Mouse (Mus musculus): Measurements from ENCODE around the gene Dagla.
A peak's percentile ranks its signal among the peaks of the same experiment; 100 is the strongest.

Dagla gene

DNA sequence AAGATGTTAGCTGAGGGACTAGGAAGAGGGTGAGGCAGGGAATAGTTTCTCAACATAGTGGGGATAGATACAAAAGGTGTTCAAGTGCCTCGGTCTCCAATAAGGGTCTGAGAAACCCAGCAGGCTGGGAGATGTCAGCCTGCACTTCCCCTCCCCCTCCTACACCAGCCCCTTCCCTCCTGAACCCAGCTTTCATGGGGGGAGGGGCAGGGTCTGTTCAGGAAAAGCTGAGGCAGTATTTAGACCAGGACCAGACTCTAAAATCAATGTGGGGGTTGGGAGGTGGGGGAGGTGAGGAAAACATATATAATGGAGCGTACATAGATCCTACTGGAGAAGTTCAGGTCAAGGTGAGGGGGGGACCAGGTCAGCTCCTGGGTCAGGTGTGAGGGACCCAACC is 65.3 kb downstream of the Dagla start:
- DNase-seq (ENCODE audit: low spot score in 2 of 2) = no peak

DNA sequence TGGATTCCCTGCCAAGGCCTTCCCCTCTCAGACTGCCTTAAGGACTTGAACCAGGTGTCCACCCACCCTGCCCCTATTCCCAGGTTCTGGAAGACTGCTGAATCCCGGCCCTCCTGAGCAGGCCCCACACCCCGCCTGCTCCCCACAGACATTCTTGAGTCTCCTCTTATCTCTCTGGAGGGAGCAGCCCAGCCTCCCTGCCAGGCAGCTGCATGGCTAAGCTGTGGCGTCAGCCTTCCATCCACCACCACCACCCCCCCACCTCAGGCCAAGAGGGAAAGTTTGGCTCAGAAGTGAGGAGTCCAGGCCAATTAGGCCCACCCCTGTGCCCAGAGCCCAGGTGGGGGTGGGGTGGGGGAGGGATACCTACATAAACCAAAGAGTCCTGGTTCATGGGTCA is 66.2 kb downstream of the Dagla start:
- DNase-seq (ENCODE audit: low spot score in 2 of 2) = no peak

DNA sequence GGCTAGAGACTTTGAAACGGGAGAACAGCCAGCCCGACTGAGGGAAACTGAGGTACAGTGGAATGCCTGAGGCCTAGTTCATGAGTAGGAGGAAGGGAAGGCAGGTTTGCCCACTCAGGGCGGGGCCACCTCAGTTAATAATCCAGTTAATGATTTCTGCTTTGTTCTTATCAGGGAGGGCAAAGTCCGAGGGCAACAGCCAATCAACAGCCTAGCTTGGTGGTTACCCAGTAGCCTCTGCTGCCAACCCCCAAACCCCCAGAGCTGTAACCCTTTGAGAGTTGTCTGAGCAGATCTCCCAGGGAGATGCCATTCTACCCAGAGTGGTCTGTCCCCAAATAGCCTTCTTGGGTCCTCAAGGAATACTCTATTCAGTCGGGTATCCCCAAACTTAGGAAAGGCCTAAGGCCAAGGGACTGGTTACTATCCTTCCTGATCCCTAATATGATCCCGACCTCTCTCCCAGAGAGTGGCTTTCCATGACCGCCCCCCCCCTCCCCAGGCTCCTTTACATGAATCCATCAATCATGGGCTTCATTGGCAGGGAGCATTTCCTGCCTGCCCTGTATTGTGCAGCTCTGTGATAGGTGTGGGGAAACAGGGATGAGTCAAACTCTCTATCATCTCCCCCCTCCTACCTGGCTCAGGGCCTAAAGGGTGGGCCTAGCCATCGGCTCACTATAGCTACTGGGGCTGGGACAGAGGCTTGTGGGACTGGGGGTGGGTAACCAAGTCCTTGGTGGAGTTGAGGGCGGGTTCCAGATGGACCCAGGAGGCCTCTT is 68.7 kb downstream of the Dagla start:
- DNase-seq (ENCODE audit: low spot score in 2 of 2) = no peak

DNA sequence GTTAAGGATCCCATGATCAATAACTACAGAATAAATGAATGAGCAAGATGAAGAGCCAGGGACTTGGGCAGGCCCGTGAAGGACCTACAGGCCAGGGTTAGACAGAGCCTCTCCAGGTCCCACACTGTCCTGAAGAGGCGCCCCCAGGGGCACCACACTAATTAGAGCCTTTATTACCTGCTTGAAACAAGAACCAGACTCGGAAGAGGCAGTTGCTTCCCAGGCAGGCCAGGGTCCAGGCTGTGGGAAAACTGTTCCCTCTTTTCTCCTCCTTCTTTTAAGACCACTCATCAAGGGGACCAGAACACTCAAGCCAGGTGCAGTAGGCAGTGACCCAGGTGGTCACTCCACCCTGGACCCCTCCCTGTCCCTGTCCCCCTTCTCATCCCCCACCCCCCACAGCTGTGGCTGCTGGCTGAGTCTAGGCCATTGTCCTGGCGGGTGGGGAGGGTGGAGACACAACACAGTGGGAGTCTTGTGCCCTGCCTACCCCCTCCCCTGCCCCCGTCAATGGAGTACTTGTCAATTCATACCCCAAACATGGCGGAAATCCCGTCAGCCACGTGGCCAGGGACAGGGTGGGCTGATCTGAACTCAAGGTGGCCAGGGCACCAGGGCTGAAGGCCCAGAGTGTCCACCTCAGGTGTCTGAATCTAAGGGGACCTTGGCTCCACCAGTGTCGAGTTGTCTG is 72.2 kb downstream of the Dagla start:
- DNase-seq (ENCODE audit: low spot score in 2 of 2) = no peak

DNA sequence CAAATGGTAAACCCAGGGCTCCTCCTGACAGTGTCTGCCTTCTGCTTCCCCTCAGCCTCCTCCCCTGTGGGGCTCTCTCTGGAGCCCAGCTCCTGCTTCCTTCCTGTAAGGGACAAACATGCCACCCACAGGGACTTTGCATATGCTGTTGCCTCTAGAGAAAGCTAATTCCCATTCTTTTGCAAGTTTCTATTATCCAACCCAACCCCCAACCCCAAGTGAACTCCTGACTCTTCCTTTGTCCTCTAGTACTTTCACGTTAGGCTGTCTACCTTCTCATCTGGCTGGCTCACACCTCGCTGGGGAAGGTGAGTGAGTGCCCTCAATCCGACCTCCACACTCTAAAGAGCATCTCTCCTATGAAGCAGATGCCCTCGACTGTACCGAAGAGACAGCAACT is 72.8 kb downstream of the Dagla start:
- no peak for DNase-seq (ENCODE audit: low spot score in 2 of 2)

DNA sequence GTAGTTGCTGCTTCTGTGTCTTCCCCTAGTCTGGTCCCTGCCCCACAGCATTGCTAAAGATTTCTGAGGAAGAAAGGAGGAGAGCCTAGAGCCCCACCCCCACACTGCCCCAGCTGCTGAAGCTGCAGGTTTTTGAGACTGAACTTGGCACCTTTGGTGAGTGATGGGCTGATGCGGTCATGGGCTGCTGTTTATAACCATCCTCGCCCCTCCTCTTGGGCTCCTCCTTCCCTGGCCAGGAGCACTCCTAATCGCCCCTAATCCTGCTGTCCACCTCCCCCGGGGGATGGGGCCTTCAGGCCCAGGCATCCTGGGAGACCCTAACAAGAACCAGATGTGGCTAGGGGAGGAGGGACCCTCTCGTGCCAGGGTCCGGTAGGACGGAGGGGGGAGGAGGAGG is 73.7 kb downstream of the Dagla start:
- DNase-seq (ENCODE audit: low spot score in 2 of 2) = no peak

DNA sequence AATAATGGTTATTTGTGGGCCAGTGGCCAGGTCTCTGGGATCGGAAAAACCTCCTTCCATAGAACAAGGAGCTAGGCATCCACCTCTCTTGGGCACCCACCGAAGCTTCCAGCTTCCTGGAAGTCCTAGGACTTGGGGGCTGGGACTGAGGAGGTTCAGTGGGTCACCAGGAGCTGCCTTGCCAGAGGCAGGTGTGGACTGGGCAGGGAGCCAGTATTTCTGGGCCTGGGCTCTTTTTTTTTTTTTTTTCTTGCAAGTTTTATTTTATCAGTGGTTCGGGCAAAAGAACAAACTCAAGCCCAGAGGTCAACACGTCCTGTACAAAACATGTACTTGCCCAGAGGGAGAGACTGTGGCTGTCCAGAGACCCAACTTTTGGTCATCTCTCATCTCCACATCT is 78.9 kb downstream of the Dagla start:
- no peak for DNase-seq (ENCODE audit: low spot score in 2 of 2)

DNA sequence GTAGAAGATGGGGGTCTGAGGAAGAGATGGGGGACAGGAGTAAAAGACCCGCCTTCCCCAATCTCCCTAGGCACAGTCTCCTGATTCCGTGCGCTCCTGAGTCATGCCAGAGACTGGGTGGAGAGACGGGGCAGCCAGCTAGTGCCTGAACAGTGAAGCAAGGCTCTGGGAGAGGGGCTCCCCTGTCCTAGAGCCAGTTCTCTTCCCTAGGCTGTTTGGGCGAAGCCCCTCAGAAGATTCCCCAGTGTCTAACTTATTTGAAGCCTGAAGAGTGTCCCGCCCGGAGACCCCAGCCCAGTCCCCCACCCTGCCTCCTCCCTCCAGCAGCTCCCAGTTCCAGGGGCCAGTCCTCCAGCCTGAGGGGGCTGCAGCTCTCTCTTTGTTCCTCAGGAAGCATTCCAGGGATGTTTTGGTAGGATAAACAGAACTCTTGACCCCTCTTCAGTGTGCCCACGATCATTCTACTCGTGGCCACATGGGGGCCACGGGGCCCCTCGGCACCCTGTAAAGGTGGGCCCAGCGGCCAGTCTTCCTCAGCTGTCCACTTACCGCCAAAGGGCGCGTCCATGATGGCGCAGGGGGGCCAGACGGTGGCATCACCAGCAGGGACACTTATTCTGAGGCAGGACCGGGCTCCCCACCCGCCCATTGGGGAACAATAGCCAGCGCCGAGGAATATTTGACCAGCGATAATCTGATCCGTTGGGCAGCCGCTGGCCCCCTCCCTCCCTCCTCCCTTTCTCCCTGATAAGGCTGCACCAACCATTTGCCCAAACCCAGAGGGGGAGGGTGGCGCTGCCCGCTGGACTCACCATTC is 79.8 kb downstream of the Dagla start:
- DNase-seq (ENCODE audit: low spot score in 2 of 2) = no peak

DNA sequence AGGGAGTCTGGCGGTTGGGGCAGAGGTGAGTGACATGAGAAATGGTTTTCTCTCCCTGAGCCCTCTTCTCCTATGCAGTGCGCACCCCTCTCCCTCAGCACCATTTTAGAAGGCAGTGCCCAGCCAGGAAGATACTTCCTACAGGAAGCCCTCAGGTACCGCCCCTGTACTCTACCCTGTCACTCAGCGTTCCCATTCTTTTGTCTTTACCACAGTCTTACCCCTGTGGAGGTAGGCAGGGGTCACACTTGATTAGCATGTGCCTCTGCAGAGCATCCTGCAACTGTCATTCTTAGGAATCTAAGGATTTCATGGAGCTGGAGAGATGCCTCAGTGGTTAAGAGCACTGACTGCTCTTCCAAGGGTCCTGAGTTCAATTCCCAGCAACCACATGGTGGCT is 81.1 kb downstream of the Dagla start:
- DNase-seq (ENCODE audit: low spot score in 2 of 2) = no peak

DNA sequence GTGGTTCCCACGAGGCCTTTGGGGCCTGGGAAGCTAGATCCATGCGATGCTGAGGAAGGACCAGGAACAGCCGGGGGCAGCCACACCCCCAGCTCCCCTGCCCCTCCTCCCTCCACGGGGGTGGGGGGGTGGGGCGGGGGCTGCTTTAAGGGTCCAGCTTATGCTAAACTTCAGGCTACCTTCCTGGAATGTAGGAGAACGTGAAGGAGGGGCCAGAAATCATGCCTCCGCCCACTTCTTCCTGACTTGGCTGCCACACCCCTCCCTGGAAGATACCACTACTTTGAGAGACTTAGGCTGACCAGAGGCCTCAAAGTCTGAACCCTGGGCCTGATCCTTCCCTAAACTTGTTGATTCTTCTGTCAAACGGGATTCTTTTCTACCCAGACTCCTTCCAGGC is 82.0 kb downstream of the Dagla start:
- no peak for DNase-seq (ENCODE audit: low spot score in 2 of 2)

DNA sequence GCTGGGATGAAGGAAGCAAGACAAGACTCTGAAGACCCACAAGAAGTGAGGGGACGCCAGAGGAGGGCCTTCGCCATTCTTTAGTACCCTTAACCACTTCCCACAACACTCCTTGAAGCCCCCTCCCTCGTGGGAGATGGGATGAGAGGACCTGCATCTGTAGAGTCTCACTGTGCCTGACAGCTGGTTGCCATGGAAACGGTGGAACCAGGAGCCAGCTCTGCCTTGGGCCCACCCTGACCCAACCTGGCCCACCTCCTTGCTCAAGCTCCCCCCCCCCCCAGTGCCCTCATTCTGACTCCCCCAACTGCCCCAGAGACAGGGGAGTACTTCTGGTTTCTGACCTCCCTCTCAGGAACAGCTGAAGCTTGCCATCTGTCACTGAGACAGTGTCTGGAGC is 83.1 kb downstream of the Dagla start:
- DNase-seq (ENCODE audit: low spot score in 2 of 2) = no peak

DNA sequence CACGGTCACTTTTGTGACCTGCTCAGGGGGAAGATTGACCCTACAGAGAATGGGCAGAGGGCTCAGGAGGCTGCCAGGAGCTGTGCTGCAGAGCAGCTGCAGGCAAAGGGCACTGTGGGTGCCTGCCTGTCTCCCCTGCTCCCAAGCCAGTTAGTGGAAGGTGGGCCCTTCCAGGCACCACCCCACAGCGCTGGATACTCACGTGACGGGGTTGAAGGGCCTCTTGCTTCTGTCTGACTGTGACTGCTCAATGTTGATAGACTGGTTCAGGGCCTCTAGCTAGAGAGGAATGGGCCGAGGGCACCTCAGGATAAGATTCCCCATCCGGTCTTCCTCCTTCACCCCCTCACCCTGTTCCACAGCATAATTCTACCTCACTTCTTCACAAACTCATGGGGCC is 85.1 kb downstream of the Dagla start:
- no peak for DNase-seq (ENCODE audit: low spot score in 2 of 2)

DNA sequence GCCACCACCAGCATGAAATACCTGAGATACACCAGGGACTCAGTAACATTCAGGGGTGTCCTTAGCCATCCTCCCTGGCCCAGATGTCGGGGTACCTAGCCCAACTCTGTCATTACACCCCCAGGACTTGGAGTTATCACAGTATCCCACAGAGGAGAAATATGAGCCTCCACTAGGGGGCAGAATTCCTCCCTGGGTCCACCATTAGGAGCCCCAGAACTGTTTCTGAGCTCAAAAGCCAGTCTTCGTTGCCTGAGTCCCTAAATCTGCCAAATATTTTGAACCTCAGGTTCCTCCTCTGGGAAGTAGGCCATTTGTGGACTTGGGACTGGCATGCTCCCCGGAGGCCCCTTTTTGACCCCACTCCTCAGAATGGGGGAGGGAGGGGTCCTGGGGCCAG is 85.6 kb downstream of the Dagla start:
- DNase-seq (ENCODE audit: low spot score in 2 of 2) = peak; percentile 17 to 31

DNA sequence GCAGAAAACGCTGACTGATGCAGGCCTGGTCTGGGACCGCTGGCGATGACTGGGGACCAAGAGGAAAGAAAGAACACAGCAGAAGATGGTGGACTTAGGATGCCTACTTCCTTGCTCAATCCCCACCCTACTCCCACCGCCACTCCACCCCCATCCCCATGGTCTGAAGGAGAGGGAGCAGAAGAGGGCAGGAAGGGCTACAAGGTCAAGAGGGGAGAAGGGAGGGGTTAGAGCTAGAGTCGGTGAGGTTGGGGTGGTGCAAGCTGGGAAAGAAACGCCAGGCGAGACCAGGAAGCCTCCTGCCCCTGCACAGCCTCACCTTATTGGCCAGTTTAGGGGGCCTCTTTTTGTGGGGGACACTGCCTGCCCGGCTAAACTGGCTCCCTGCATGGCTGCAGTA is 88.6 kb downstream of the Dagla start:
- no peak for DNase-seq (ENCODE audit: low spot score in 2 of 2)

DNA sequence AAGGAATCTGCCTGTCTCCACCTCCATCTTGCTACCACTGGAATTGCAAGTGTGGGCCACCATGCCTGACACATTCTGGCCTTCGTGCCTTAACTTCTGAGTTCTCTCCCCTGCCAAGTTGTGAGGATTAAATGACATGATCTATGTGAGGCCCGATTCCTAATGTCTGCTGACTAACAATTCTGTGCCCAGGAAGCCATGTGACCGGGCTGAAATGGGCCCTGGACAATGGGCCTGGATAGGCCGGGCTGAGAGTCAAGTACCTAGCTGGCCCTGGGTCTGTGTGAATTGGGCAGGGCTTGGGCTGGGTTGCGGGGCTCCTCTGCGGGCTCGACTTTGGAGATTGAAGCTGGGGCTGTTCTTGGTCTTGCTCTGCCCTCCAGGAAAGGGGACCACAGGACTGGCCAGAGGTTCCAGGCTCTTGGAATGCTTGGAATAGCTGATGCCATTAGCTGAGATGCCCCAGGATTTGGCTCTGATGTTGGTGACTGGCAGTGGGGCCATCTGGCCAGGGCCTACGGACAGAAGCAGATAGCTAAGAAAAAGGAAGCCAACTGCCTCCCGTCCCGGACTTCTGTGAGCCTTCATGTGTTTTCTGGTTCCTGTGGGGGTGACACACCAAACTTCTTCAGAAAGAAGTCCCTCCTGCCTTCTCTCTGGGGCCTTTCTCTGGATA is 90.7 kb downstream of the Dagla start:
- no peak for DNase-seq (ENCODE audit: low spot score in 2 of 2)

DNA sequence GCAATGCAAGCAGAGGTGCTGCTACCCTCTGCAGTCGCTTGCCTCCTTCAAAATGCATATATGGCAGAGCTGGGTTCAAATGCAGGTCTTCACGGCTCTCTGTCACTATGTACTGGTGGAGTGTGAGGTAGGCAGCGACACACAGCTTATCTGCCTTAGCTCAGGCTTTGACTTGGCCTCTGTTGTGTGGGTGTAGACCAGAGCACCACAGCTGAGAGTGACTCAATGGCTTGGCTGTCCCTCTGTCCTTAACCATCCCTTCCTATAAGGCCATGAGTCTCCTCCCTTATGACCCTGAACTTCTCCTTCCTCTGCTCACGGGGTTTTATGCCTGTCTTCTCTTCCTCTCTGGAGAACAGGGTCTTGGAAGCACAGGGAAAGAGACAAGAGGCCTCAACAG is 93.8 kb downstream of the Dagla start:
- no peak for DNase-seq (ENCODE audit: low spot score in 2 of 2)

DNA sequence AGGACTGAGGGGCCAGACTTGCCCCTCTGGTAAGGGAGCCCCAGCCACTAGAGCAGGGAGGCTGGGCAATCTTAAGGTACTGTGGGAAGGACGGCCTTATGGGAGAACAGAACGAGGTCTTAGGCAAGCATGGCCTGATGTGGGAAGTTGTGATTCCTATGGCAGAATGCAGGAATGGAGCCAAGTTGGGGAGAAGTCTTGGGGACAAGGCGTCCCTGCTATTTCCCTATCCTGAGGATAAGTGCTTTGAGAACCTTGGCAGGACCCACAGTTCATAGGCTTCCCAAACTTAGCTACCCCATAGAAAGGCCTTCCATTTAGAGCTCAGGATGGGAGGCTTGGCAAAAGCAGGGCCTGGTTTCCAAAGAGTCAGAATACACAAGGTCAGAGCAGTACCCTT is 95.8 kb downstream of the Dagla start:
- no peak for DNase-seq (ENCODE audit: low spot score in 2 of 2)

DNA sequence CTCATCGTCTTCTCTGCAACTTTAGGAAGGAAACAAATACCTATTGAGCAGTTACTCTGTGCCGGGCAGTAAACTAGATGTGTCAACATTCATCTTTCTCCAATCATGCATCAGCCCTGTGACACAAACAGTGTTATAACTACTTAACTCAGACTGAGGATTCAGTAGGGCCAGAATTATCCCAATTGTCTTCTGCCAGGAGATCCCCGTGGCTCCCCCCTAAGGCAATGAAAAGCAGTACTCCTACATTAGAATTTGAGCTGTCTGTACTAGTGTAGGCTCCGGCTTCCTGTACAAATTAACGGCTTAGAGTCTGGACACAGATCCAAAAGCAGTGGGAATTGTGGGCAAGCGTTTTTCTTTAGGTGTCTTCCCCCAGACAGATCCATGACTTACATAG is 99.6 kb downstream of the Dagla start:
- no peak for DNase-seq (ENCODE audit: low spot score in 2 of 2)

DNA sequence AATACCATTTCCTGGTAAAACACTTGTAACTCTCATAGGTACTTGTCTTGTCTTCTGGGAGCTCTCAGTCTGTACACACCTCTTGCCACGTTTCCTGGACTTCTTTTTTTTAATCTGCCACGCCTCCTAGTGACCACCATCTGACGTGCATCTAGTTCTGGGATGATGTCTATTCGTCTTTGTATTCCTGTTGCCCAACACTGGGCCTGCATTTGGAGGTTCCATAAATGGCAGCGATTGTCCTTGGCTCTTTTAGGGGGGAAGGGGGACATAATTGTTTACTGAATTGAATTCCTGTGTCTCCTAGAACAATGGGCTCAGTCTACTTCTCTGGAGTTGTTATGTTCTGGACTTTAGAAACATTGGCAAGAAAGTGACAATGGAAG is 100.1 kb downstream of the Dagla start:
- DNase-seq (ENCODE audit: low spot score in 2 of 2) = peak; percentile 63

DNA sequence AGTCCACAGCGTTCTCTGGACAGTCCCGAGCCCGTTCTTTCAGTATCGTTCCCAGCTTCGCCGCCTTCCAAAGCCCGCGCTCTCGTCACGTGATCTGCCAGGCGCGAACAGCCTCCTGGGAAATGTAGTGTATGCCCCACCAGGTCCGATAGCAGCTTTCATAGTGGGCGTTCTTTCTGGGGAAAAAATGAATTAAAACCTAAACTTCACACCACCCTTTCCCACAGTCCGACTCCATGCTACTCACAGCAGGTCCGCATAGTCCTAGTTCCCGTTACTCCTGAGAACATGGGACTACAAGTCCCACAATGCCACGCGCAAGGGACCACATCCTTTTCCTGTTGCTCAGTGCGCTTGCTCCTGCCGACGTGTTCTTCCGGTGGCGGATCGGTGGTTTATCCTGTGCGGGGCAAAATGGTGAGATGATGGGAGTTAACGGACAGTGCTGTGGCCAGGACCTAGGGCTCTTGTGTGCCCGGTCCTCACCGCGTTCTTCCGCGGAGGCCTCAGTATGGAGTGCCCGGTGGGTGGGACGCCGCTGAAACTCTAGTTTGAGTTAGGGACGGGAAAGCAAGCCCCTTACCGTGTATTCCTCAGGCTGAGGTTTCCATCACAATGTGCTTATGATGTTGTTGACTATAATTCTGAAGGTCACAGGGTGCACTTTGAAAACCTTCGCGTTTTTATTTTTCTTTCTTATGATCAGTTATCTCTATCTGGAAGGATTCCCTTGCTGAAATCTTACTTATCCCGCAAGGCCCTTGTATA is 100.6 kb downstream of the Dagla start, which contains the start of the genes Tmem258 and Fen1:
Gene Tmem258, plus strand, starts transcription at position 167 of the 768 bp plus-strand sequence.
Gene Fen1, minus strand, starts transcription at position 322 of the 768 bp plus-strand sequence.
- DNase-seq (ENCODE audit: low spot score in 2 of 2) = peak; percentile 95 to 96

DNA sequence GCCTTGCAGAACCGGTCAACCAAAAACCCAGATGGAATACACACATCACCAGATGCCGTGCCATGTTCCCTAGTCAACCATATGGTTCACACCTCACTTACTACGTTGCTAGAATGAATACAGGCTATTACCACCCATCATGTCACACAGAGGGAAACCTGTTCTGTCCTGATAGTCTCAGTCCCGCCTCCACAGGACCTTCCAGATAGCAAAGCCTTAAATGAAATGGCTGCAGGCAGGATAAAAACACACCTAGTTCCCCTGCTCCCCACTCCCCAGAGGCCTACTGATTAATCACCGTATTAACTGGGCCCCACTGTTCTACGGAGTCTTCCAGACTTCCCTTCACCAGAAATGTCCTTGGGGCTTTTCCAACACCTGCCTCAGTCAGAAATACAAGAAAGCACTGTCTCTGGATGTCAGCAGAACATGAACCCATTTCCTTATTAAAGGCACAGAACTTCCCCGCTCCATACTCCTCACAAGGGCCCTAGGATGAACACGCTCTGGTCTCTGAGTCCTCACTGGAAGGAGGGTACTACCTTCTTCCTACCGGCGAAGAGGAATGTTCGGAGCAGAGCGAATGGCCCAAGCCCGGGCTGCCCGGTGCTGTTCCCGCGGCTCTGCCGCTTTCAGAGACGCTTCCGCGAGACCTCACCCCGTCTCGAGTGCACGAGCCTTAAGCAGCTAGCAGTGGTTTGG is 101.4 kb downstream of the Dagla start:
- peak in 1 of 2 experiments; percentile 8 for DNase-seq (ENCODE audit: low spot score in 2 of 2)
